Mouse (Mus musculus): ENCODE measurements around the gene Unc5c.

Gene Unc5c

DNA sequence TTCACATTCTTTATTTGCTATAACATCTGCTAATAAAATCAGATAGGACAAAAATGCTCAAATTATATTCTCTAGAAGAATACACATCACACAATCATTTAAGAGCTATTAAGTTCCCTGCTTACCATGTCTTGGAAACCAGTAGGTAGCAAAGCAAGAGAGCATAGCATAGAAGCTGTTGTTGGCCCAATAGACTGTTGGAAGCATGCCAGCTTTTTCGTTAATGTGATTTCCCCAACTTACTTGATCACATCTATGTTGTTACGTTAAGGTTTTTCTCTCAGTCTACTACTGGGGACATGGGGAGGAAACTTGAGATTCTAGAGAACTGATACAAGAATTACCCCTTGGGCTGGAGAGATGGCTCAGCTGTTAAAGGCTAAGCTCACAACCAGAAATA is 133.0 kb downstream of the Unc5c start:
- DNase-seq (ENCODE audit: low spot score in 2 of 2), result no peak

DNA sequence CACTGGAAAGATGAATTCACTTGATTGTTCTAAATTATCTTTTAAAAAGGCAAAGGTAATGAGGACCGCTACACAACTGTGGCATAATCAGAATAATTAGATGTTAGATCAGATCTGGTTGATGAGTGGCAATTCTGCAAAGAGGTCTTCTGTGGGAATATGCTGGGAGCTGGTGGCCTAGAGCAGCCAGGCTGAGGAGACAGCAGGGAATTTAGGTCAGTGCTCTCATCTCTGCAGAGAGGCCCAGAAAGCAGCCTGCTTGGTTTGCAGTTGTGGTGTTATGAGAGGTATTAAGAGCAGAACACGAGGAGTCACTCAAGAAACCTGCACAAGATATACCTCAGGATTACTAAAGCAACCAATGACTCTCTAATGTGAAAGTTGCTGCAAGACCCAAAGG is 133.9 kb downstream of the Unc5c start:
- no peak for DNase-seq (ENCODE audit: low spot score in 2 of 2)

DNA sequence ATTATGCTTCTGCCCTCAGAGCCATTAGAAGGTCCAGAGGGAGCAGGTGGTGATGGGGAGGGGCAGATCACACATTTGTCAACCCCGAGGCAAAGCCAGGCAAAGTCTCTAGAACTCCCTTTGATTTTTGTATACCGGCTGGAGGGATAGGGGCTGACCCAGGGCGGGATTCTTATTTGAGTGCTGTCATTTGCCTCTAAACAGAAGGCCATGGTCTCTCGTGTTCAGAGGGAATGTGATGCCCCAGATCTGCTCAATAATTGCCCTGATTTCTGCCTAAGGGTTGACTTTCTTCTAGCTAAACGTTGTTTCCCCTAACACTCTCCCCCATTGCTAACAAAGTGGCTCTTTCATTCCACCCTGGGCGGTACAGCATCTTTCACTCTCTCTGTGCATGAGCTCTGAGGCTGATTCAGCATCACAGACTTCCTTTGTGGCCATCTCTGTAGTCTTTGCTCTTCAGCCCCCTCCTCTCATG is 136.1 kb downstream of the Unc5c start:
- no peak for DNase-seq (ENCODE audit: low spot score in 2 of 2)

DNA sequence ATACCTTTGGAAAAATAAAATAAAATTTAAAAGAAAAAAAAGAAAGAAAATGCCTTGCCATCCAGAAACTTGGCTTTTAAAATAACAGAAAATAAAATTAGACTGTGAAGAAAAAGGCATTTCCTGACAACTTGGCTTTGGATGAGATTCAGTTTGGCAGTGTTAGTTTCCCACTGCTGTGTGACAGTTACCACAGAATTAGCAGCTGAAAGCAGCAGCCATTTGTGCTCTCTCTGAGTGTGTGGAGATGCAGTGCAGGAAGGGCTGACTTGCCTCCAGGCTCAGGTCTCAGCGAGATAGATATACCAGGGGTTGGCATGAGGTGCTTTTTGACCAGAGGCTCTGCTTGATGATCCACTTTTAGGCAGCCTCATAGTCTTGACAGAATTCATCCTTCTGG is 151.7 kb downstream of the Unc5c start:
- no peak for DNase-seq (ENCODE audit: low spot score in 2 of 2)

DNA sequence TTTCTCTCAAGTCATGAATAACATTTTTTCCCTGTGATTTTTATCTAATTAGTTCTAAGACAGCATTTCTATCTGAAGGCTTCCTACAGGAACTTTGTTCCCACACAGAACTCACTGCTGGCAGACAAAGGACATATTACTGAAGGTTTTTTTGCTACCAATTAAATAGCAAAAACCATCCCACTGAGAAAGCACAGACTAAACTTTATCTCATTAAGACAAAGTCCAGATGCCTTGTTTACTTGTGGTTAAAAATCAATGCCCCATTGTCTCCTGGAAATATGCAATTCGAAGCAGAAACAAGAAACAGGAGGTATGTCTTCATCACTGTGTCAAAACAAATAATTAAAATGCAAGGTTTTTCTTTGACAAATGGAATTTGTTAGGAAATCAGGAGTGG is 153.7 kb downstream of the Unc5c start:
- DNase-seq (ENCODE audit: low spot score in 2 of 2), result no peak

DNA sequence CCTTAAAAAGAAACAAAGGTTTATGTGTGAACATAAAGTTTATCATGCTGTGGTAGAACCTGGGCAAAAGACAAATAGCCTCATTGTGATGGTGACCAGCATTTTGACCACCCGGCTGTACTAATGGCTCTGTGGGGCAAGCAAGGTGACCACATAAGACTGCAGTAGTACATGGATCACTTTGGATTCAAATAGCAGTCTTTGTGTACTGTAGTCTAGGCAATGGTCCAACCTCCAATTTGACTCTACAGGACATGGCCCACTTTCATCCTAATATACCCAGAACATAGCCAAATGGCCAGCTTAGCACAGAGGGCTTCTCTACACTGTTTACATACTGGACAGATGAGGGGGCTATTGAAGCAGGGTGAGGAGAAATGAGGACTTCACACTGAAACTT is 156.5 kb downstream of the Unc5c start:
- DNase-seq (ENCODE audit: low spot score in 2 of 2), result no peak

DNA sequence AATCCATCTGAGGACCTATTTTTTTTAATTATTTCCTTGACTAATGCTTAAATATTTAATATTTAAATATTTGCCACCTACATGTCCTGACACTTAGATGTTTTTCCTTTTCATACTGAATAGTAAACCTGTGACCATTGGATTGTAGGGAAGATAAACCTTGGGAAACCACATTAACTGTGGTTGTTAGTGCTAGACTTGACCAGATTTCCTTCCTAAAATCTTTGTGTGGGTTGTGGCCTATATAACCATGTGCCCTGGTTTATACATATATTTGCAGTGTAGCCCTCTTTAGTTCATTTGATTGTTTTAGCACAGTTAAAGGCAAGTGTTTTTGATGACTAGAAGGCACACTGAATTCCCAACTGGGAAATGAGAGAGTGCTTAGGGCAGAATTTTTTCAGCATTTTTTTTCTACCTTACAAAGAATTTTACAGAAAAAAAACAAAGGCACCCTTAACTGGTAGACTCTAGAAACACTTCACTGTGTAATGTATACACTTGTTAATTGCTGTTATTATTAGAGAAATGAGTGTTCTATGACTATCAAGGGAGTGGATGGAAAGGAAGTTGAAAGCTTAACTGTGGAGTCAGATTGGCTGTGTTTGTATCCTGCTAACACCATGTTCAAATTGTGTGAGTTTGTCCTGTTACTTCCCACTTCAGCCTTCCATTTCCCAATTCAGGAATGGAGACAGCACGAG is 162.1 kb downstream of the Unc5c start:
- no peak for DNase-seq (ENCODE audit: low spot score in 2 of 2)

DNA sequence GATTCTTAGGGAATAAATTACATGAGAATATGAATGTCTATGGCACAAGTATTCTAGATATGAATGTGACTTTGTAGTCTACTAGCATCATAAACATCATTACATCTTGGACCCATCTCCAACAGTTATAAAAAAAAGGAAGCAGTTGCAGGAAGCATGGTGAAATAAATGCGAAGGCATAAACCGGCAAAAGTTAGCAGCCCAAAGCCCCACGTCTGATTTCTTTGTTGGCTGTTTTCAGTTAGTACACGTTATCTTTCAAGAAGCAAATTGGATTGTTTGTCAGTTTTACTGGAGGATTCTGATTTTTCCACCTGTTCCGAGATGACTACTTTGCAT is 162.6 kb downstream of the Unc5c start:
- DNase-seq (ENCODE audit: low spot score in 2 of 2), result no peak

DNA sequence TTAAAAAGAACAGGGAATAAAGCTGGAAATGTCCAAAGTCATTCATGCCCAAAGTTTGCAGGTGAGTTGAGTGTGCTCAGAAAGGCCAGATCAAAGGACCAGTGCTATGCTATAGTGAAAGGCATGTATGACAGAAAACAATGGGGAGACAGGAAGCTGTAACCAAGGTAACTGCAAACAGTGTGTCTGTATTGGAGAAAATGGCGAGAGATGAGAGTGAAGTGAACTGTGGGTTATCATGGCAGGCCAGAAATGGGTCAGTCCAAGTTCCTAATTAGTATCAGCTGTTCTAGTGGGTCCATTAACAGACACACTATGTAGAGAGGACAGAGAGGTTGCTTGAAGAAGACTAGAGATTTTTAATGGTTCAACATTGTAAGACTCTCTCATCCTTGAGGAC is 164.4 kb downstream of the Unc5c start:
- DNase-seq (ENCODE audit: low spot score in 2 of 2), result no peak

DNA sequence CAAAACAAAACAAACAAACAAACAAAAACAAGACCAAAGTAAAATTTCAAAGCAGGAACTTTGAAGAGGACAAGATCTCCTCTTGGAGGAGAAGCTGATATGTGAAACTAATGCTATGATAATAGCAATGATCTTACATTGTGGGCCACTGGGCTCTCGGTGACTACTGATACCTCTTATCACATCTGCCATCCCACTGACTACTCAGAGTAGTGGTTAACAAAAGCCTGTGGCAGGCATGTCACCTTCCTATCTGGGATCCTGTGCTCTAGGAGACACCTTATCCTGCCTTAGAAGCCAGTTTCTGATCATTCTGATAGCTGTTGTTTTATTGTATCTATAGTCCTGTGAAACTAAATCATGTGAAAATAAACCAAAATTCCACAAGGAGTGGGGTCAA is 172.9 kb downstream of the Unc5c start:
- no peak for DNase-seq (ENCODE audit: low spot score in 2 of 2)

DNA sequence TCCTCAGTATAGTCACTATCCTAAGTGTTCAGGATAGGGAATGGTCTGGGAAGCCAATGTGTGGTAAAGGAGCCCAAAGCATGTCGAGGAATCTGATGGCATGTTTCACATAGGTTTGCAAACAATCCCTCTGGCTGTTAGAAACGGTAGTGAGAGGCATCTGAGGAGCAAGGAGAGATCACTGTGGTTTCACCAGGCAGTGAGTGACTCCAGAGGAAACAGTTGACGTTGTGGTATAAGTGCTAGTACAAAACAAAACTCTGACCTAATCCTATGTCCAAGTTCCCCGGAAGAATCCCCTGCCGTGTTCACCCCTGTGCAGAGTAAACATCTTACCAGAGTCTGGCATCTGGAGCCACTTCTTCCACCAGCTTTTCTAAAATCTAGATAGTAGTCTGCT is 179.2 kb downstream of the Unc5c start:
- DNase-seq (ENCODE audit: low spot score in 2 of 2), result no peak

DNA sequence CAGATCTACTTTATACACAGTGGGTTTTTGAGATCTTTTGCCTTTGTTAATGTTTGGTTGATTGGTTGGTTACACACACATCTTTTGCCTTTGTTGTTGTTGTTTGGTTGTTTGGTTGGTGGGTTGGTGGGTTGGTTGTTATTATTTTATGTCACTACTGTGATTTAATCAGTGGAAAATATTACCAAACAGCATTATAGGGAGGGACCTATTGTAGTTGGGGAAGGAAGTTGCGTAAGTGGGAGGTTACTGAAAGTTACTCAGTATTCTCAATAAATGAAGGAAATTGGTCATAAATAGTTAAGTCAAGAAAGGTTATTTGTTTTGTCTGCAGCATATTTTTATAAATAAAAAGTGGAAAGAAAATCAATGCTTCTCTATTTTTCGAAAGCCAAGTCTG is 181.6 kb downstream of the Unc5c start:
- no peak for DNase-seq (ENCODE audit: low spot score in 2 of 2)

DNA sequence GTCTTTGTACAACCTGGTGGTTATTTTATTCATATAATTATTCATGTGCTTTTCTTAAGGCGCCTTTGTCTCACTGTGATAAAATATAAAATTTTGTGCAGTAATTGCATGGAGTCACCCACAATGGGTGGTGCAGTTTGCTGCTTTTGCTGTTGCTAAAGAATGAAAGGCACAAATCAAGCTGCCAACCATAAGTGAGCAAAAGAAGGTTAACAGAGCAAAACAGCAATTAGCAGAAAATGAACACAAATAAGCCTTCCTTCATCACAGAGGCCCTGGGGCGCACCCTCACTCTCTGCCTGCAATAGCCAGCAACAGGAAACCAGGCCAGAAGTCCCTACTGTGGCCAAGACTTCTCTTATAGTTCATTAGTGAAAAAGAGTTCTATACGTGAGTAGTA is 185.6 kb downstream of the Unc5c start:
- DNase-seq (ENCODE audit: low spot score in 2 of 2), result no peak

DNA sequence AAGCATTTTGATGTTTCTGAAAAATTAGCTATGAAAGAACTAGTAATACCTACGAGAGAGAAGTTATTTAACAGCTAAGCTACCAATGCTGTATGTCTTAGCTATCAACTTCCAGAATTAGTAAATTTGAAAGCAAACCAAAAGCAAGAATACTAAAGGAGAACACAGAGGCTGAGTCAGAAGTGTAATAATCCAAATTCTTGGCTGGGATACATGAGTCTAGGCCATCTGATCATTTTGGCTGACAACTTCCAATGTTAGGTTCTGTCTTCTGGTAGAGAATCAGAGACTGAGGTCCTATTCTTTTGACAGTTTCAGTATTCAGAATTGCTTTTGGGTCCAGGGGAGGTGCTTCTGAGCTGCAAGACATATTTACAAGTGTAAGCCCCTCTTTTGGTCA is 188.9 kb downstream of the Unc5c start:
- no peak for DNase-seq (ENCODE audit: low spot score in 2 of 2)

DNA sequence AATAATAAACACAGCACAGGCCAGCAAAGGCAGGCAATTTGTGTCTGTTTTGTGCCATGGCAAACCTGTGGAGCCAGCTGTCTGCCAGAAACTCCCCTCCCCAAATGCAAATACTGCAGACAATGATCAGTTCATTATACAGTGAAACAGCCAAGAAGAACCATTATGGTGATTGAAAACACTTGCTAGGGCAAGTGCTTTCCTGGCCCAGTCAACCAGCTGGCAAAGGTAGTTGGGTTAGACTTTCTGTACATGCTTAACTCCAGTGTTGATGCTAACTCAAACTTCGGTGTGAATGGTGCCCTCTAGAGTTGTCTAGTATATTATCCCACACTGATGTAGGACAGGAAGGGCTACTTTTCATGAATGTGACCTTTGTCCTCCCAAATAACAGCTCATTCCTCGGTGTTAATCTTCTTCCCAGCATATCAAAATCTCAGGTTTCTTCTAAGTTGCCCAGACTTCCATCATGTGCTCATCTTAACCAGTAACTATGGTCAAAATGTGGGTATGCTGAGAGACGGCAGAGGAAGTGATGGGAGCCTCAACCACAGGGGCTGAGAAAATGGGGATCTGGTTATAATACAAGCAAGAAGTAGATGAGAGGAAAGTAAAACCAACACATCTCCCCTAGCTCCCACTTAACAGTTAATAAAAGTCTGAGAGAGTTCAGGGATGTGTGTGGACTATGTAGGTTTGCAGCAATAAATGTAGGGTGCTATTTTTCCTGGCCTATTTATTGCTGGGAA is 194.2 kb downstream of the Unc5c start:
- DNase-seq (ENCODE audit: low spot score in 2 of 2), result no peak

DNA sequence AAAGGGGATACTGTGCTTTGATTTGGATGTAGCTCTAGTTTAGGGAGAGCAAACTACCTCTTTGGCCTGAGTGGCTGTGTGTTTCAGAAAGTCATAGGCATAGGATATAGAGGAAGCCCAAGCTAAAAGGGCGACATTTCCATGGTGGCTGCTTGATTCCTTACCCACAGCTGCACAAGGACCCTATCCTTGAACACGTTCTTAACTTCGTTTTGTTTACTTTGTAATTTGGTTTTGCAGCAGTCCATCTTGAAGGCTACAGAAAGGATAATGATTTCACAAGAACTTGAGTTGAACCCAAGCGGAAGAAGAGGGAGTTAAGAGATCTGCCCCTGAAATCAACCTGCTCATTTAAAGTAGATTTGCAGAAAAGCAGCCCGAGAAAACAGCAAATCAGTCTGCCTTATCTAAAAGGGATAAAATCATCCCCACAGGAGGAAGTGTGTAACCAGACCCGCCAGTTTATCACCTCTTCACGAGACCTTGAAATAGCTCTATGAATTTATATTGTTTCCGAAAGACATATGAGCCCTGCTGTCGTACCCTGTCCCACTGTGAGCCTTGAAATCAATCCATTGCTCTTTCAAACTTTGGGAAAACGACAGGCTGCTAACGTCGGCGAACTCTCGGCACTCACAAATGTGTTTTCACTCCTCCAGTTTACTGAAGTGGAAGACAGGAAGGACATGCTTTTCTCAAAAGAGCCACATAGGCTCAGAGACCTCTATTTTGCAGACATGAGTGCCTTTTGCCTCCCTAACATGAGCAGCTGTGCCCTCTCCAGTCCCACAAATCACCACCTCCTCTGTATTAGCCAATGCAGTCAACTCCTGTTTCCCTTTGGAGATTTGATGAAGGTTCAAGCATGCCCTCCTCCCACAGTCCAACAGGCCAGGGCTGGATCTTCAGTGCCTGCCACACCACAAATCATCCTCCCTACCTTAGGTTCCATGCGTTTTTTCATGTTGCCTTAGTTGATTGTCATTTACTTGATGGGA is 195.3 kb downstream of the Unc5c start:
- DNase-seq (ENCODE audit: low spot score in 2 of 2), result no peak

DNA sequence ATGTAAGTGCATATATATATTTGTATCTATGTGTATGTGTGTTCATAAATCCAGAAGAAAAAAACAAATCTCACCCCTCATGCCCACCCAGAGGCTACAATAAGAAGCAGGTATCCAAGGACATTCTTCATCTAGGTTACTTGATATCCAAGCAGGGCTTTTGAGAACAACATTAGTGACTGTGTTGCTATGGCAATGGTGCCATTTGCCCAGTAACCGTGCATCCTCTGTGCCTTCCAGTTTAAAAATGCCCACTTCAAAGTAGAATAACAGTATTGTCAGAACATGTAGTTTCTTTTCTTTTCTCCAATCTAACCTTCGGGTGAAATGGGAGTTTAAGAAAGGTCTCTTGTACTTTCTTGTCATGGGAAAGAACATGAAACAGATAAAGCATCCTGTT is 224.1 kb downstream of the Unc5c start:
- no peak for DNase-seq (ENCODE audit: low spot score in 2 of 2)

DNA sequence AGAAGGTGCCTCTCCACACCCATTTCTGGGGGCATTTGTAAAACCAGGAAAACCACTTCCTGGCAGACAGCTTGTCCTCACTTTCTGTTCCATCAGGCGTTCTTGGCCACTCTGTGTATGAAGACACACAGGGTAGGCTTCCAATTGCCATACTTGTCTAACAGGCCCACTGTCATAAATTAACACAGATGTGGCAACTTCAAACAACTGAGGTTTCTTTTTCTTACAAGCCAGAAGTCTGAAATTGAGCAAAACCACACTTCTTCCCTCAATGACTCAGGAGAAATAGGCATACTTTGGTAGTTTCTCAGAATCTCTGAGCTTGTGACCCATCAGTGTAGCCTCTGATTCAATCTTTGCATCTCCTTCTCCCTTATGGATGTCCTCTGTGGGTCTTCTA is 225.7 kb downstream of the Unc5c start:
- no peak for DNase-seq (ENCODE audit: low spot score in 2 of 2)

DNA sequence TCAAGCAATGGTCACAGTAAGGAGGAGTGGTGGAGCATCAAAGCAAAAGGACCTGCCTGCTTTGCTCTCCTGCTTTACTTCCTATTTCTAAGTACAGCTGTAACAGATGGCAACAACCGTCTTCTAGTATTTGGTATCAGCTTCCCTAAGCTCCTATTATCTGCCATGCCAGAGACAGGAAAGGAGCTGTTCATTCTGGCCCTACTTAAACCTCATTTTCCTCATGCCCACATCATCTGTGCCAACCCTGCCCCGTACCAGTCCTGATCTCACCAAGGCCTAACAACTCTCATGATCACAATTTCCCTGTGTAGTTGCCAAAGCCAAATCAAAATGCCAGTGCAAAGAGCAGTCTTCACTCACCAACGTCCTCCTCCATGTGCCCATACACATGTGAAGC is 226.4 kb downstream of the Unc5c start:
- DNase-seq (ENCODE audit: low spot score in 2 of 2), result no peak

DNA sequence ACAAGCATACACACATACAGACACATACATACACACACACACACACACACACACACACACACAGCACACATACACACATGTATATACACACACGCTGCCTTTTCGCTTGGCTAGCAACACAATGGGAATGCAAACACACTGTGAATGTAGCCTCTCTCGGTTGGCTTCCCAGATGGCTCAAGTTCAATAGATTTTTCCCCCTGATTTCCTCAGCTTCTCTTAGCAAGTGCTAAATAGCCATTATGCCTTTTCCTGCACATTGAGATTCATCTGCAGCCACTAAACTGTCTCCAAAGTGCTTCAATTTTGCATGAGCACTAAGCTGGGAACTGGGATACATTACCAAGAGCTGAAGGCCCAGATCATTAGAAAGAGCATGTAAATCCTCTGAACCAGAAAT is 226.8 kb downstream of the Unc5c start:
- no peak for DNase-seq (ENCODE audit: low spot score in 2 of 2)

DNA sequence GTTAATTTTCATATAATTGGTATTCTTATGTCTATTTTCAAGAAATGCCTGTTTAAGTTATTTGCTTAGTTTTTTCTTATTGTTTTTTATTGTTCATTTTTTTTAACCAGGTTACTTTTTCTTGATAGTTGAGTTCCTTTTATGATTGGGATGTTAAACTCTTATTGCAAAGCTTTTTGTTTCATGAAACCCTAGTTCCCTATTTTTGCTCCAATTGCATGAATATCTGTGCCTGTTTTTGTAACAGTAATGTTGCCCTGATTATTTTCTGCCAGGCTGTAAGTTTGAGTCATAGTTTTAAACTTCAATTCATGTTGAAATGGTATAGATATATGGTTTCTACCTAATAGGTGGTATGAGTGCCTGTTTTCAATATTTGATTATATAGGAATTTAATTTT is 234.2 kb downstream of the Unc5c start:
- DNase-seq (ENCODE audit: low spot score in 2 of 2), result no peak

DNA sequence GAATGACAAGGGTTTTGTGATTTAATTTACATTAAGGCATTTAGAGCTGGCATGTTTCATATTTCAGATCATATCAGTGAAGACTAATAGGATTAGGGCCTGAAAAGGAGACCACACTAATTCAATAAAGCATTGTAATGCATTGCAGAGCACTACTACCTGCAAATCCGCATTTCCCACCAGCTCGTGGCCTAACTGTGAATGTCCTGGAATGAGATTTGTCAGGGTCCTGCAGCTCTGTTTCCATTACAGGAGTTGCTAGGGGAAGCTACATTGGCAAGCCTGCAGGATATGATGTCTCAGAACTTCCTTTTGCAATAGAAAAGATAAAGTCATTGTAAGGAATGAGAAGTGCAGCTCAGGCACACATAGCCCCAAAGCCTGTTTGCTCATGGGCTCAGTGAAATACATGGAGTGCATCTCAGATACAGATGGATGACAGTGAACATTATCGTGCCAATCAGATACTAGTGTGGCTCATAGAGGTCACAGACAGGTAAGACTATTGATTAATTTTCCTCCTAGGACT is 236.4 kb downstream of the Unc5c start:
- DNase-seq (ENCODE audit: low spot score in 2 of 2), result no peak
